Mouse (Mus musculus) c-Kit-positive CD71-negative TER-119-negative erythroid progenitor cells, embryonic 14.5 days (primary cell): Measurements from ENCODE around the gene Tln2.
A peak's percentile ranks its signal among the peaks of the same experiment; 100 is the strongest.
"Not testable (repeated sequence)": the region's sequence is repeated elsewhere in the genome, so short reads cannot be mapped to it uniquely, and the experiment has no call there.

Experiments
- DNase-seq: peaks from one replicate; pipeline ENCODE4 v3.0.0-alpha.2; 2013; ENCODE audit warnings: low read depth

Gene Tln2

GRCm38 (mm10) chr9:67354356-67354755 lies 205.1 kb downstream of the Tln2 start:
- no peak for DNase-seq

GRCm38 (mm10) chr9:67353365-67353764 lies 206.1 kb downstream of the Tln2 start:
- no peak for DNase-seq

GRCm38 (mm10) chr9:67348983-67349382 lies 210.5 kb downstream of the Tln2 start:
- no peak for DNase-seq

GRCm38 (mm10) chr9:67347184-67347583 lies 212.3 kb downstream of the Tln2 start:
- DNase-seq, result no peak

- no peak for DNase-seq
Observed at GRCm38 (mm10) chr9:67331281-67331680, 228.2 kb downstream of the Tln2 start.

- no peak for DNase-seq
Observed at GRCm38 (mm10) chr9:67328451-67328850, 231.1 kb downstream of the Tln2 start.

GRCm38 (mm10) chr9:67321886-67322285 lies 237.6 kb downstream of the Tln2 start:
- DNase-seq, result no peak

DNA sequence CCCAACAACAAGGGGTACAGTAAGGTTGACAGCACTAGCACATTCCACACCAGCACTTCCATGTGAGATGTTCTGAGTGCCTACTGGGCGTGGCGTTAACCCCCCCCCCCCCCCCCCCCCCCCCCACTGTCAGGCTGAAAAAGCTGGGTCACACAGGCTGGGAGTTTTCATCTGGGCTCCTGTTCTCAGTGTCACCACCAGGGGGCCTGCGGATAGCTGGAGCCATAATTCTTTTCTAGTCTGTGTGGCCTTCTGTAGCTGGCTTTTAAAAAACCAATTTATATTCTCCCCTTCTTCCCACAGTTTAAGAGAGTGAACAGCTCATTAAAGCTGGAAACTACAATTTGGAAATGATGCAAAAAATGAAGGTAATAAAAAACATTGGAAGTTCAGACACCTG lies 244.1 kb downstream of the Tln2 start:
- DNase-seq, result peak; percentile 16

DNA sequence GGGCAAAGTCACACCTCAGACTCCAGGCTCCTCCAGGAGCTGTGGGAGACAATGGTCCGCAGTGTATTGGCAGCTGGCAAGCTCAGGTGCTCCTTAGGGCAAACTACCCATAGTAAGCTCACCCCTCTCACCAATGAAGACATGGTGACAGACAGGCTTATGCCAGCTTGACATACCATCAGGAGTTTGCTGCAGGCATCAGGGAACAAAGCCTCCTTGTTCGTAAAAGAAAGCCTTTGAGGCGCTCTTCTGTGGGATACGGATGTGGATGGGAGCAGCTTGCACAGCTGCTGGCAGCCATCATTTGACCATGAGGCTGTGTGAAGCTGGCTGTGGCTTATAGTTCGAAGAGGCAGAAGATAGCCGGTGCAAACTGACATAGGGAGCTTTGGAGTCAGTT lies 254.5 kb downstream of the Tln2 start:
- DNase-seq, result no peak

GRCm38 (mm10) chr9:67303986-67304385 lies 255.5 kb downstream of the Tln2 start:
- DNase-seq, result no peak

DNA sequence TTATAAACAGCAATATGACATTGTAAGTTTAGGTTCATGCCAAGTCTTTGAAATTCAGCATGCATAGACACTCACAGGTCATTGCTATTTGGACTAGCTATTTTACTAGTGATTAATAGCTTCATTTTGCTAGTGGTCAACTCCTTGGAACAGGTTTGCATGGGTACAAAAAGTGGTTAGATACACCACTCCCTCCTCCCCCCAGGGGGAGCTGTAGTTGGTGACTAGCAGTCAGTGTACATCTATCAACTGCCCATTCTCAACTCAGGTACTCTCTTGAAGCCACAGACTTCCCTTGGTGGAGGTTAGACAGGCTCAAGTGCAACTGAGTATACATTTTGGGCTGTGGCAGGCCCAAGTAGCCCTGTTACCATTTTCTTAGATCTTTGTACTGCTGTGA lies 256.5 kb downstream of the Tln2 start:
- DNase-seq, result no peak

- no peak for DNase-seq
Observed at GRCm38 (mm10) chr9:67302386-67302989, 257.0 kb downstream of the Tln2 start.

GRCm38 (mm10) chr9:67301571-67301970 lies 257.9 kb downstream of the Tln2 start:
- DNase-seq, result no peak

- no peak for DNase-seq
Observed at GRCm38 (mm10) chr9:67300769-67301168, 258.7 kb downstream of the Tln2 start.

DNA sequence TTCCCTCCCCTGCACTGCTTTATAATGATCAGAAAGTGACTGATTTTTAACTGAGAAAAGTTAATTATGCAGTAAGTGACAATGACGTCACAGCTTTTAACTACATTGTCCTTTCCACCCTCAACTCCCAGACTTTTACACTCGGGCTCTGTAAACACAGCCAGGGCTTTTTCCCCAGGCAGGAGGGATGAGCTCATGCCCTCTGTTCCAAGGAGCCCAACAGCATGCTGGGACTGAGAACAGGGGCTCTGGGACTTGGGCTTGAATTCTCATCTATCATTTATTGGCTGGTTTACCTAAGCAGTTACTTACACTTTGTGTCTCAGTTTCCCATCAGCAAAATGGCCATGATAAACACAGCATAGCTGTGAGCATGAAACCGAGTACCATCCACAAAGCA lies 259.2 kb downstream of the Tln2 start:
- DNase-seq, result no peak

DNA sequence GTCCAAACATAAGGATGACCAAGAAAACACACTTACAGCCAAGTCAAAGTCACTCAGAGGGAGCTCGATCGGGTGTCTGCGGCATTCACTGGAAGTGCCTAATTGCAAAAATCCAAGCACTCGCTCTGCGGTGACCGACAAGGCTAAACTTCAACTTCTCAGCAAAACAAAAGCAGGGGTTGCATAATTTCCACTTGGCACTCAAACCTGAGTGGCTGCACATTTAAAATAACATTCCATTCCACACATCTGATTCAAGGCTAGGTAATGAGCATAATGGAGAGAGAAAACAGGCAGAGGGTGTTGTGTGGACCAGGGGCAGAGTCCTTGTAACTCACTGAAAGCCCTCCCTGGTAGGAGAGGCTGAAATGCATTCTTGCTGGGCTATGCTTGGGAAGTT lies 260.3 kb downstream of the Tln2 start:
- DNase-seq, result no peak

- no peak for DNase-seq
Observed at GRCm38 (mm10) chr9:67297236-67297889, 262.1 kb downstream of the Tln2 start.

GRCm38 (mm10) chr9:67287457-67287856 lies 272.0 kb downstream of the Tln2 start:
- DNase-seq, result no peak

DNA sequence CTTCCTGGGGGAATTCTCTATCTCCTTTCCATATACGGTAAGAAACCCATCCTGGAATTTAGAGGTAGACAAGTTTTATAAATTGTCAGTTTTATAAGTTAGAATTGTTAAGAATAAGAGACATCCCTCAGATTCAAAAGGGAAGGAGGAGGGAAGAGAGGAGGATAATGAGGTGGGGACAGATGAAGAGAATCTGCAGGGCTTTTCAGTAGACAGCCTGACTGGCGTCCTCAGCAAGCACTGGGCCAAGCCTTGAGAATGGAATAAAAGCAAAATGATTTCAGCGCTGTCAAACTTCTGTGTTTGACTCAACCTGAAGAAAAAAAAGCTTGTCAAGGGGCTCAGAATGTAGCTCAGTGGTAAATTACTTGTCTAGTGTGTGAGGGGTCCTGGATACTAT lies 272.7 kb downstream of the Tln2 start:
- no peak for DNase-seq

DNA sequence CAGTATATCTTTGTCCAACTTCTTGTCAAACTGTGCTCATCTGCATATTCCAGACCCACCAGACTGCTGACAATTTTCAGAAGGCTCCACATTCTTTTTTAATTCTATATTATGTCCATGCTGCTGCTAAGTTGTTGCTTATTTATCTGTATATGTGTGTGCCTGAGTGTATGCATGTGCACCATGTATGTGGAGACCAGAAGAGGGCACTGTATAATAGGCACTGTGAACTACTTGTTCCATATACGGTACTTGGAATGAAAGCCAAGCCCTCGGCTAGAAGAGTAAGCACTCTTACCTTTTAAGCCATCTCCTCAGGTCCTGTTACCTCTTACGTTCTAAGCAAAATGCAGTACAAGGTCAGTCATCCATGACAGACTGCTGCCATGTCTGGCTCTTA lies 274.0 kb downstream of the Tln2 start:
- no peak for DNase-seq

GRCm38 (mm10) chr9:67281812-67282211 lies 277.7 kb downstream of the Tln2 start:
- no peak for DNase-seq

DNA sequence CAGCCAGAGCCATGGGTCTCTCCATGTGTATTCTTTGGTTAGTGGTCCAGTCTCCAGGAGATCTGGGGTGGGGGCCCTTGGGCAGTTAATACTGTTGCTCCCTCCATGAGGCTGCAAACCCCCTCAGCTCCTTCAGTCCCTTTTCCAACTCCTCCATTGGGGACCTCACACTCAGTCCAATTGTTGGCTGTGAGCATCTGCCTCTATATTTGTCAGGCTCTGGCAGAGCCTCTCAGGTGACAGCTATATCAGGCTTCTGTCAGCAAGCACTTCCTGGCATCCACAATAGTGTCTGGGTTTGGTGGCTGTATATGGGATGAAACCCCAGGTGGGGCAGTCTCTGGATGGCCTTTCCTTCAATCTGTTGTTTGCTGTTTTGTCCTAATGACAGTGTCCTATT lies 279.2 kb downstream of the Tln2 start:
- DNase-seq, result not testable (repeated sequence)

DNA sequence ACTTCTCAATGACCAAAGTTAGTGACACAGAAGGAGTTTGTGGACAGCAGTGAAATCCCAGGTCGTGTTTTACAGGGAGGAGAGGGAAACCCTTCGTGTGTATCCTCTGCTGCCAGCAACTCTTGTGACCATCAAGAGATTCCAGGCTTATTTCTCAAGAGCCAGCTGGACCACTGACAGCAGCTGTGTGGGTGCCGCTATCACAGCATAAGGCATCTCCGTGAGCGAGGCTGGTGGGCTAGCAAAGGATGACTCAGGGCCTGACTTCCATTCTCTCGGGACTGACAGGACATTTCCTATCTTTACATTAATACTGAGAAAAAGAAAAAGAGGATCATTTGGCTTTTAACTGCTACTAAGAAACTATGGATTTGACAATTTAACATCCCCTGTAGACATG lies 283.1 kb downstream of the Tln2 start:
- no peak for DNase-seq

DNA sequence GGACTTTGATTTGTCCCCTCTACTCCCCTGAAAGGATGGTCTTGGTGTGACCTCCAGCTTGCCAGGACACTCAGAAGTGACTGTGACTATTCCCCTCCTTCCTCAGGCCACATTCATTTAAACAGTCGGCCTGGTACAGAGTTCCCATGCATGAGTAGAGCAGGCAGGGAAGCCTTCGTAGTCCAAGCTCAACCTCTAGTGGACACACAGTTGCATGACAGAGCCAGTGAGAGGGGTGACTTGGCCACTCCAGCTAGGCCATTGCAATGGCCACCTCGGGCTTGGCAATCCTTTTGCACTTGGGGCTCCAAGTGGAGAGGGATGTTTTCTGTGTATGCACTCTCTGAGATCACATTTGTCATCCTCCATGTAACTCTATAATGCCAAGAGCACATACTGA lies 285.2 kb downstream of the Tln2 start:
- no peak for DNase-seq
